Mouse (Mus musculus) kidney, embryonic 16.5 days (tissue): ENCODE measurements around the gene Arrdc2. TPM values are rescaled to one million over a fixed set of nuclear protein-coding genes. Genes with fewer than 3 reads are reported as not detected.

Experiments used
- ATAC-seq: fragments of 200-750 bp; cut with Nextera tagmentation; 2 replicates; pipeline ENCODE4 v1.8.0; 2017; ENCODE audit warnings: moderate TSS enrichment; ENCODE audit not compliant: low FRiP score, low TSS enrichment
- H3K27ac ChIP-seq: fragments of 300-500 bp; sonication (generic); 2 replicates; pipeline ENCODE4 v1.5.1; 2014; ENCODE audit warnings: low read length
- H3K27me3 ChIP-seq: fragments of 300-500 bp; sonication (generic); 2 replicates; pipeline ENCODE4 v1.6.1; 2014; ENCODE audit warnings: low read length, control low read depth, mixed read lengths; ENCODE audit not compliant: insufficient read depth
- H3K36me3 ChIP-seq: fragments of 300-500 bp; sonication (generic); 2 replicates; pipeline ENCODE4 v1.6.1; 2014; ENCODE audit warnings: low read length, control low read depth, mixed read lengths; ENCODE audit not compliant: insufficient read depth
- H3K4me1 ChIP-seq: fragments of 300-500 bp; sonication (generic); 2 replicates; pipeline ENCODE4 v1.6.1; 2014; ENCODE audit warnings: low read length, control low read depth, mixed read lengths; ENCODE audit not compliant: insufficient read depth
- H3K4me2 ChIP-seq: fragments of 300-500 bp; sonication (generic); replicated peaks from 2 replicates; pipeline ENCODE4 v1.6.1; 2014; ENCODE audit warnings: low read depth, low read length
- H3K4me3 ChIP-seq: fragments of 300-500 bp; sonication (generic); 2 replicates; pipeline ENCODE4 v1.5.1; 2014; ENCODE audit warnings: mild to moderate bottlenecking, low read length
- H3K9ac ChIP-seq: fragments of 300-500 bp; sonication (generic); replicated peaks from 2 replicates; pipeline ENCODE4 v1.6.1; 2014; ENCODE audit warnings: low read length
- H3K9me3 ChIP-seq: fragments of 300-500 bp; sonication (generic); 2 replicates; pipeline ENCODE4 v1.6.1; 2016; ENCODE audit warnings: low read length, control low read depth
- WGBS: fragments of 180-500 bp; shearing (Covaris S2); extraction: QIAGEN DNeasy Blood & Tissue Kit; methylation state at CpG from one replicate; pipeline ENCODE4 v1.1.7; 2014; 5-methylcytosine and 5-hydroxymethylcytosine counted together
- polyA plus RNA-seq: library from polyadenylated mRNA; unstranded; fragments of >200 nt; fragmentation: Nextera tagmentation; extraction: Ambion mirVana; gene quantifications from 2 replicates; pipeline ENCODE4 v1.2.1, GENCODE M21; 2015

Gene Arrdc2
- polyA plus RNA-seq, 1 experiment from 2014 or later = 6.7 TPM

DNA sequence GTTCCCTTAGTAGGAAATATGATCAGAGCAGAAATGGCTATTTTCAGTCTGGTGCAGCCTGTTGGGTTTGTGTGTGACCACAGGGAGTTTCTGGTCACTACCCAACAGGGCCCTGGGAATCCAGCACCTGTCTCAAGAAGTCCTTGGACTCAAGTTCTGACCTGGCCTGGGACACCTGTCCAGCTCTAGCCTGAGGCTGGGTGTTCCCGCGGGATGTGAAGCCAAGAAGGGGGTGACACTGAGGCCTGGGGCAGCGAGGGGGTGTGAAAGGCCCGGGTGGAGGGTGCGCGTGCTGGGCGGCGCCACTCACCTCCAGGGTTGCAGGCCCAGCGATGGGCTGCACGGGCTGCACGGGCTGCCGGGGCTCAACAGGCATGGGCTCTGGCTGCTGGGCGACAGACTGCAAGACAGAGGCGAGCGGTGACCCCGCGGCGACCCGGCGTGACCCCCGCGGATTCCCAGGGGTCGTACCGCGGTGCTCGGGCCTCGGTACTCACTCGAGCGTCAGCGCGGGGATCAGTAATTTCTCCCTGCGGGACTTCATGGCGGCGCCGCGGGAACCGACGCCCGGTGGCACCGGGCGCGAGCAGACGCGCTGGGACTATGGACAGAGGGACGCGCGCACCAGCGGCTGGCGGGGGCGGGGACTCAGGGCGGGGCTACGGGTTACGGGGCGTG, 43.0 kb downstream of the Arrdc2 start:
- Histone ChIP-seq H3K4me1 (peaks cover 34% of the 10 kb centered on the region), H3K27ac (no peak overlapping the region), H3K9me3 (no peaks in the 10 kb centered on the region), H3K4me3 (peak overlapping the region; percentile 62), H3K4me2 (peak overlapping the region; percentile 93), H3K36me3 (no peaks in the 10 kb centered on the region), H3K27me3 (peaks cover 35% of the 10 kb centered on the region), H3K9ac (peak overlapping the region; percentile 65)
- 2% methylated on average over 53 of the region's 54 CpGs for WGBS
- no peak for ATAC-seq

DNA sequence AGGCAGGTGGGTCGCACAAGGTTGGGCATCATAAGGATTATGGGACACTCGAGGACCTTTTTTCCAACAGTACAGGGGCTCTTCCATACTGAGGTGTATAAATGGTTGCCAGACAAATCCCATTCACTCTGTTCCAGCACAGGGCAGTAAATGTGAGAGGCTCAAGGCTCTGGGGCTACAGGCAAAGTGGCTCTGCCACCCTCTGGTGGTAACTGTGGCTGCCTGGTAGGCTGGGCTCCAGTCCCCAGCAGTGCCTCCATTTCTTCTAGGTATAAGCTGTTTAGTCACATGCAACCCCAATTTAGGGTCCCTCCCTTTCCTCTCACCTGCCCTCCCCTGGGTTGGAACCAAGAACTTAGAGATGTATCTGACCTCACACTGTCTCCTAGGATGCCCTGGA, 44.1 kb downstream of the Arrdc2 start:
- Histone ChIP-seq H3K36me3 (no peaks in the 10 kb centered on the region), H3K27ac (no peak overlapping the region), H3K27me3 (peaks cover 30% of the 10 kb centered on the region), H3K9ac (no peak overlapping the region), H3K4me3 (no peak overlapping the region), H3K4me2 (no peak overlapping the region), H3K4me1 (peaks cover 46% of the 10 kb centered on the region), H3K9me3 (no peaks in the 10 kb centered on the region)
- ATAC-seq = no peak
- 88% methylated on average over 2 of the region's 2 CpGs for WGBS

- 86% methylated on average over 2 of the region's 2 CpGs for WGBS
- Histone ChIP-seq H3K27me3 (peaks cover 19% of the 10 kb centered on the region), H3K4me2 (no peak overlapping the region), H3K9ac (no peak overlapping the region), H3K9me3 (no peaks in the 10 kb centered on the region), H3K4me1 (peaks cover 47% of the 10 kb centered on the region), H3K27ac (no peak overlapping the region), H3K36me3 (no peaks in the 10 kb centered on the region), H3K4me3 (no peak overlapping the region)
- ATAC-seq = no peak
These were observed 45.3 kb downstream of the Arrdc2 start for GRCm38 (mm10) chr8:70794215-70794614.

DNA sequence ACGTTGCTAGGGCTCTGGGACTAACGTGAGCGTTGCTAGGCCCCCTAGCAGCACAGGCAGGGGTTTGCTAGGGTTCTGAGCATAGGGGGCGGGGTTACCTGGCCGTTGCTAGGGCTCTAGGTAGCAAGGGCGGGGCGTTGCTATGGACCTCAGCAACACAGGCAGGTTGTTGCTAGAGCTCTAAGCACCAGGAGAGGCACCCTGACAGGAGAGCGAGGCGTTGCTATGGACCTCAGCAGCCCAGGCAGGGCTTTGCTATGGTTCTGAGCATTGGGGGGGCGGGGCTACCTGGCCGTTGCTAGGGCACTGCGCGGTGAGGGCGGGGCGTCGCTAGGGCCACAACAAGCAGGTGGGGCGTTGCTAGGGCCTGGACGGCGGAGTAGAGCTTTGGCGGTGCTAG, 46.8 kb downstream of the Arrdc2 start:
- peaks cover 8% of the 10 kb centered on the region; the same call in 1 of the 2 replicates for H3K36me3 ChIP-seq
- peaks cover 46% of the 10 kb centered on the region for H3K4me1 ChIP-seq
- 0 out of 2 replicates have a peak, but pooled peaks cover 4% of the 10 kb centered on the region for H3K27me3 ChIP-seq
- peak; percentile 50 for ATAC-seq
- peak overlapping the region; percentile 61 for H3K9ac ChIP-seq
- H3K4me2 ChIP-seq = peak overlapping the region; percentile 83
- peak overlapping the region; percentile 84 for H3K27ac ChIP-seq
- no peaks in the 10 kb centered on the region for H3K9me3 ChIP-seq
- peak overlapping the region; percentile 86 for H3K4me3 ChIP-seq
- WGBS = 1% methylated on average over 20 of the region's 20 CpGs

DNA sequence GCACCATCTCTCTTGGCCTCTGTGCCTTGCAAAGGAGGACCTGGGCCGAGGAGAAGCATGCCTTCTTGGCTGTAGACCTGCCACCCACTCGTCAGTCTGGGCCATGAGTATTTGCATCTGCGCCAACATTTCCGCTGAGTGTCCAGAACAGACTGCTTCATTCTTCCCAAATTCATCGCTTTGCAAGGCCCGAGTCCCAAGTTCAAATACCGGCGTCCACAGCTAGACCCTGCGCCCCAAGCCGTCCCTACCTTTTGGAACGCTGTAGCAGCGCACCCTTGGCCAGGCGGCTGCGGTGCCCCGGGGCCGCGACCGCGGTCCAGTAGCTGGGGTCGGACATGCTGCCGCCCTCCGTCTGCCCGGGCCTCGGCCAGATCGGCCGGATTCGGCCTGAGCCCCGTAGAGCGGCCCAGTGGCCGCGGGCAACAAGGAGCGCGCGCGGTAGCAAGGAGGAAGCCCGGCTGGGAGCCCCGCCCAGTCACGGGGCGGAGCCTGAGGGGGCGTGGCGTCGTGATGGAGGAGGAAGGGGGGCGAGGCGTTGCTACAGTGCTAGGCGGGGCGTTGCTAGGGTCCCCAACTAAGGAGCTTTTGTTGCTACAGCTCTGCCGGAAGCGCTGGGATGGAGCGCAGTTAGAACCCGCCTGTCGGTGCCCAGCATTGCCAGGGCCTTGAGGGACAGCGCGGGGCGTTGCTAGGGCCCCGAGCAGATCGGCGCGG, 47.4 kb downstream of the Arrdc2 start:
- Histone ChIP-seq H3K27ac (peak overlapping the region; percentile 86), H3K27me3 (0 out of 2 replicates have a peak, but pooled peaks cover 4% of the 10 kb centered on the region), H3K4me3 (peak overlapping the region; percentile 86), H3K9me3 (no peaks in the 10 kb centered on the region), H3K36me3 (peaks cover 13% of the 10 kb centered on the region; the same call in 1 of the 2 replicates), H3K9ac (peak overlapping the region; percentile 97), H3K4me1 (peaks cover 48% of the 10 kb centered on the region), H3K4me2 (peak overlapping the region; percentile 83)
- 4% methylated on average over 58 of the region's 58 CpGs for WGBS
- ATAC-seq = peak; percentile 87

GRCm38 (mm10) chr8:70791294-70791701, 48.2 kb downstream of the Arrdc2 start:
- peak overlapping the region; percentile 86 for H3K4me3 ChIP-seq
- H3K27me3 ChIP-seq = 0 out of 2 replicates have a peak, but pooled peaks cover 4% of the 10 kb centered on the region
- H3K27ac ChIP-seq = peak overlapping the region; percentile 54
- no peak for ATAC-seq
- 46% methylated on average over 7 of the region's 7 CpGs for WGBS
- H3K4me2 ChIP-seq = peak overlapping the region; percentile 83
- H3K9ac ChIP-seq = peak overlapping the region; percentile 97
- H3K4me1 ChIP-seq = peaks cover 45% of the 10 kb centered on the region
- no peaks in the 10 kb centered on the region for H3K9me3 ChIP-seq
- H3K36me3 ChIP-seq = peaks cover 21% of the 10 kb centered on the region; the same call in 1 of the 2 replicates

- peak overlapping the region; percentile 54 for H3K27ac ChIP-seq
- no peak for ATAC-seq
- H3K9ac ChIP-seq = peak overlapping the region; percentile 97
- 27% methylated on average over 8 of the region's 8 CpGs for WGBS
- H3K4me1 ChIP-seq = peaks cover 41% of the 10 kb centered on the region
- H3K4me3 ChIP-seq = peak overlapping the region; percentile 86
- H3K36me3 ChIP-seq = peaks cover 25% of the 10 kb centered on the region
- 0 out of 2 replicates have a peak, but pooled peaks cover 2% of the 10 kb centered on the region for H3K27me3 ChIP-seq
- H3K9me3 ChIP-seq = no peaks in the 10 kb centered on the region
- H3K4me2 ChIP-seq = peak overlapping the region; percentile 83
These were observed 48.7 kb downstream of the Arrdc2 start for GRCm38 (mm10) chr8:70790846-70791245.

GRCm38 (mm10) chr8:70789046-70789445, 50.5 kb downstream of the Arrdc2 start:
- Histone ChIP-seq H3K36me3 (peaks cover 42% of the 10 kb centered on the region), H3K27ac (no peak overlapping the region), H3K4me1 (peaks cover 41% of the 10 kb centered on the region), H3K4me2 (no peak overlapping the region), H3K9me3 (no peaks in the 10 kb centered on the region), H3K27me3 (no peaks in the 10 kb centered on the region), H3K4me3 (no peak overlapping the region), H3K9ac (no peak overlapping the region; the same call in 1 of the 2 replicates)
- 76% methylated on average over 10 of the region's 10 CpGs for WGBS
- ATAC-seq = no peak

DNA sequence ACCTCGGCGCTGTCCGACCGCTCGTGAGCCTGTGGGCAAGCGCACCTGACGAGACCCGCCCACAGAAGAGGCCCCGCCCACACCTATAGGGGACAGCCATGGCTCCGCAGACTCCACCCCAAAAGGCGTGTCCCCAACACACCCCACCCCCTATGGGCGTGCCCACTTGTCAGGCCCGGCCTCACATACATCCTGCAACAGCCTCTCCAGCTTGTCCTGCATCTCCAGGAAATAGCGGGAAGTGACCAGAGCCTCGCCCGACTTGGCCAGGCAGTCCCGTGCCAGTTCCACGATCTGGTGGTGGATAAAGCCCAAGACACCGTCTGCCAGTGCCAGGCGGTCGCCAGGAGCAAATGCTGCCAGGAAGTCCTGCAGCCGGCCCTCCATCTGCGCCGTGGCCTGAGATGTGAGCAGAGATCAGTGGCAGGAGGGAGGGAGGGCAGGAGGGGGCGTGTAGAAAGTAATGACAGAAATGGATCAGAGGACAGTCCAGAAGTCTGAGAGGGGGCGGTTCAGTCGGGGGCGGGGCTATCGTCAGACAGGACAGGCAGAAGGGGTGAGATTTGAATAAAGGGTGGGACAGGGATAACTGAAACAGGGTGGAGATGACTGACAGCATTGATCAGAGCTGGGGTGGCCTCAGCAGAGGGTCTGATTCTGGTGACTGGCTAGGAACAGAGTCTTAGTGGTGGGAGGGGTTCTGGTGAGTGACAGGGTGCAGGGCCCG, 51.4 kb downstream of the Arrdc2 start:
- WGBS = 27% methylated on average over 30 of the region's 30 CpGs
- no peaks in the 10 kb centered on the region for H3K27me3 ChIP-seq
- H3K27ac ChIP-seq = peak overlapping the region; percentile 29; the same call in 1 of the 2 replicates
- H3K4me1 ChIP-seq = peaks cover 36% of the 10 kb centered on the region
- ATAC-seq = 0 out of 2 replicates have a peak, but pooled peaks have one; percentile 8
- peaks cover 51% of the 10 kb centered on the region for H3K36me3 ChIP-seq
- H3K9ac ChIP-seq = peak overlapping the region; percentile 11; the same call in 1 of the 2 replicates
- no peaks in the 10 kb centered on the region for H3K9me3 ChIP-seq
- H3K4me3 ChIP-seq = peak overlapping the region; percentile 30
- peak overlapping the region; percentile 38 for H3K4me2 ChIP-seq
